Mouse (Mus musculus) spleen, adult 18-20 months (tissue): ENCODE data around the gene B4gat1.
A peak's percentile ranks its signal among the peaks of the same experiment; 100 is the strongest.

Source experiments
- DNase-seq, 2 experiments: peaks; one replicate each; pipeline ENCODE4 v3.0.0; 2022; ENCODE audit warnings: mixed read lengths in 2 of 2

B4gat1 gene

GRCm38 (mm10) chr19:5036577-5036976 is 2.0 kb upstream of the B4gat1 start:
- no peak for DNase-seq

GRCm38 (mm10) chr19:5037678-5038571 is 701 bp upstream of the B4gat1 start:
- DNase-seq: peak; percentile 25 to 39

GRCm38 (mm10) chr19:5039301-5040114 is 882 bp downstream of the B4gat1 start:
- no peak for DNase-seq

GRCm38 (mm10) chr19:5040862-5041523 is 2.4 kb downstream of the B4gat1 start, which contains the start of gene Brms1:
TSS of gene Brms1 (plus strand) at chr19:5041354.
- peak; percentile 76 to 82 for DNase-seq

GRCm38 (mm10) chr19:5041588-5041987 is 3.0 kb downstream of the B4gat1 start:
- no peak for DNase-seq

GRCm38 (mm10) chr19:5045531-5045930 is 6.9 kb downstream of the B4gat1 start:
- DNase-seq: no peak

- DNase-seq: no peak
These were observed 9.8 kb downstream of the B4gat1 start for GRCm38 (mm10) chr19:5048138-5049056.

- DNase-seq: no peak
These were observed 10.7 kb downstream of the B4gat1 start for GRCm38 (mm10) chr19:5049325-5049724.

- no peak for DNase-seq
These were observed 11.7 kb downstream of the B4gat1 start, which contains the start of gene Rin1 for GRCm38 (mm10) chr19:5050047-5050905. TSS of gene Rin1 (plus strand) at chr19:5050481.

GRCm38 (mm10) chr19:5051031-5051430 is 12.4 kb downstream of the B4gat1 start:
- no peak for DNase-seq

GRCm38 (mm10) chr19:5051515-5051914 is 12.9 kb downstream of the B4gat1 start:
- DNase-seq: no peak

GRCm38 (mm10) chr19:5052166-5052822 is 13.7 kb downstream of the B4gat1 start:
- no peak for DNase-seq

GRCm38 (mm10) chr19:5052853-5053252 is 14.2 kb downstream of the B4gat1 start:
- no peak for DNase-seq

- DNase-seq: peak in 1 of 2 experiments; percentile 48
These were observed 15.3 kb downstream of the B4gat1 start for GRCm38 (mm10) chr19:5053909-5054308.

- no peak for DNase-seq
These were observed 17.6 kb downstream of the B4gat1 start for GRCm38 (mm10) chr19:5056251-5056650.

GRCm38 (mm10) chr19:5057876-5058775 is 19.5 kb downstream of the B4gat1 start:
- DNase-seq: no peak

- no peak for DNase-seq
These were observed 20.5 kb downstream of the B4gat1 start for GRCm38 (mm10) chr19:5058801-5059771.
